Comparison of ENCODE assay signal across 9 mouse cellular contexts in genomic region chr4:131826905-131827304, GRCm38 (mm10). TPM values are rescaled to one million over a fixed set of nuclear protein-coding genes. Genes with fewer than 3 reads are reported as not detected.
DNase-seq lines count a peak whose midpoint lies in the region; ATAC-seq and TF ChIP-seq lines count a peak whose summit lies in the region.
"Had no signal": no experiment of that assay in that cellular context is flagged by ENCODE, and none has a peak within 500 bp of the region (broad histone marks: within the 10 kb centered on the region; RNA-seq: fewer than 3 reads in every experiment).

No protein-coding gene starts in this region.

- intact Hi-C loops in left cerebral cortex, postnatal 4 days (cut with DNase I) = no loop called here

- H3K4me2 ChIP-seq in forebrain, embryonic 15.5 days (replicated peaks) = no peak overlapping the region
- H3K4me2 ChIP-seq in hindbrain, postnatal 0 days (ENCODE audit: low read depth, low read length) = no peak overlapping the region
- no peak overlapping the region for H3K4me2 ChIP-seq in midbrain, embryonic 11.5 days

- no peak for ATAC-seq in forebrain, embryonic 15.5 days (replicated peaks)
- no peak; the same call in 1 of the 2 replicates for ATAC-seq in hindbrain, postnatal 0 days
- ATAC-seq in midbrain, embryonic 11.5 days (ENCODE audit: low FRiP score) = peak; percentile 81
- ATAC-seq in granulocyte monocyte progenitor cell, adult 5-6 weeks (replicated peaks; ENCODE audit: poor library complexity, severe bottlenecking) = no peak

- peaks cover 76% of the 10 kb centered on the region for H3K4me1 ChIP-seq in forebrain, embryonic 10.5 days
- peaks cover 26% of the 10 kb centered on the region for H3K4me1 ChIP-seq in forebrain, embryonic 15.5 days
- H3K4me1 ChIP-seq in hindbrain, postnatal 0 days (ENCODE audit: insufficient read depth, low read length) = peaks cover 6% of the 10 kb centered on the region; the same call in 1 of the 2 replicates
- H3K4me1 ChIP-seq in midbrain, embryonic 11.5 days (ENCODE audit: control insufficient read depth, insufficient read depth, low read length) = peaks cover 20% of the 10 kb centered on the region

- H3K36me3 ChIP-seq in forebrain, embryonic 10.5 days (replicated peaks) = peaks cover 9% of the 10 kb centered on the region
- H3K36me3 ChIP-seq in forebrain, embryonic 15.5 days = 0 out of 2 replicates have a peak, but pooled peaks cover 2% of the 10 kb centered on the region
- no peaks in the 10 kb centered on the region for H3K36me3 ChIP-seq in hindbrain, postnatal 0 days (ENCODE audit: insufficient read depth, low read length)
- no peaks in the 10 kb centered on the region for H3K36me3 ChIP-seq in midbrain, embryonic 11.5 days (ENCODE audit: control insufficient read depth, insufficient read depth, low read length)

- no peaks in the 10 kb centered on the region; the same call in 1 of the 2 replicates for H3K27me3 ChIP-seq in forebrain, embryonic 10.5 days (ENCODE audit: poor library complexity, severe bottlenecking)
- no peaks in the 10 kb centered on the region for H3K27me3 ChIP-seq in forebrain, embryonic 15.5 days
- H3K27me3 ChIP-seq in hindbrain, postnatal 0 days (ENCODE audit: insufficient read depth, low read length) = no peaks in the 10 kb centered on the region
- H3K27me3 ChIP-seq in midbrain, embryonic 11.5 days (ENCODE audit: control insufficient read depth, insufficient read depth, low read length) = no peaks in the 10 kb centered on the region; the same call in 1 of the 2 replicates

- DNase-seq in forebrain, embryonic 10.5 days (ENCODE audit: extremely low spot score, low spot score) = peak; percentile 76
- DNase-seq in ZHBTc4 (ENCODE audit: low read depth, low spot score) = peak; percentile 23
- peak; percentile 46 for DNase-seq in hindbrain, postnatal 0 days (ENCODE audit: low spot score)
- peak; percentile 95 for DNase-seq in midbrain, embryonic 11.5 days (ENCODE audit: low spot score, missing footprints)
- DNase-seq in left cerebral cortex, postnatal 4 days = no peak
- no peak for DNase-seq in spleen, postnatal 14 days (ENCODE audit: low spot score in 2 of 2)

- H3K9ac ChIP-seq in forebrain, embryonic 15.5 days (replicated peaks) = no peak overlapping the region
- H3K9ac ChIP-seq in hindbrain, postnatal 0 days (replicated peaks; ENCODE audit: low read length) = no peak overlapping the region
- no peak overlapping the region for H3K9ac ChIP-seq in midbrain, embryonic 11.5 days (ENCODE audit: low read length)

- H3K9me3 ChIP-seq in forebrain, embryonic 10.5 days = no peaks in the 10 kb centered on the region
- no peaks in the 10 kb centered on the region for H3K9me3 ChIP-seq in forebrain, embryonic 15.5 days
- H3K9me3 ChIP-seq in hindbrain, postnatal 0 days (ENCODE audit: low read length) = no peaks in the 10 kb centered on the region
- no peaks in the 10 kb centered on the region for H3K9me3 ChIP-seq in midbrain, embryonic 11.5 days (ENCODE audit: control insufficient read depth, low read length)

- no peak for TF ChIP-seq CTCF in hindbrain, postnatal 0 days (IDR thresholded peaks at IDR 0.05; ENCODE audit: low read depth)

- peak overlapping the region; percentile 79 for H3K27ac ChIP-seq in forebrain, embryonic 10.5 days
- H3K27ac ChIP-seq in forebrain, embryonic 15.5 days (replicated peaks) = no peak overlapping the region
- no peak overlapping the region for H3K27ac ChIP-seq in hindbrain, postnatal 0 days
- H3K27ac ChIP-seq in midbrain, embryonic 11.5 days (ENCODE audit: low read depth, low read length) = no peak overlapping the region

- WGBS in forebrain, embryonic 10.5 days = 4% methylated on average over 6 of the region's 6 CpGs
- WGBS in forebrain, embryonic 15.5 days = 8% methylated on average over 6 of the region's 6 CpGs
- WGBS in hindbrain, postnatal 0 days = 11% methylated on average over 6 of the region's 6 CpGs
- 5% methylated on average over 6 of the region's 6 CpGs for WGBS in midbrain, embryonic 11.5 days

- peak overlapping the region; percentile 26 for H3K4me3 ChIP-seq in forebrain, embryonic 10.5 days
- H3K4me3 ChIP-seq in forebrain, embryonic 15.5 days = no peak overlapping the region
- H3K4me3 ChIP-seq in hindbrain, postnatal 0 days (ENCODE audit: low read length) = no peak overlapping the region
- no peak overlapping the region for H3K4me3 ChIP-seq in midbrain, embryonic 11.5 days (ENCODE audit: low read depth, low read length)
- H3K4me3 ChIP-seq: erythroblast, embryonic 14.5 days had no signal

RNA-seq across cellular contexts. Expression of gene Ptpru, which starts 11.2 kb away (rescaled TPM):
- 26.5 and 27.0 TPM in 2 replicates for polyA plus RNA-seq in forebrain, embryonic 10.5 days (2016; fragmentation: Nextera tagmentation; extraction: Ambion mirVana)
- 23.9 and 25.2 TPM in 2 replicates for polyA plus RNA-seq in forebrain, embryonic 15.5 days (2015; fragmentation: Nextera tagmentation; extraction: Ambion mirVana)
- total RNA-seq in hindbrain, postnatal 0 days (2014; rRNA removed) = 31.2 and 35.9 TPM in 2 replicates
- polyA plus RNA-seq in hindbrain, postnatal 0 days (2015; fragmentation: Nextera tagmentation; extraction: Ambion mirVana) = 17.3 and 20.0 TPM in 2 replicates
- 9.6 and 11.4 TPM in 2 replicates for polyA plus RNA-seq in midbrain, embryonic 11.5 days (2014; fragmentation: Nextera tagmentation; extraction: Ambion mirVana)
- total RNA-seq in granulocyte monocyte progenitor cell, adult 5-6 weeks (2014; fragmentation: Nextera tagmentation) = 7.7 and 13.9 TPM in 2 replicates
- 4.1 and 4.2 TPM in 2 replicates for total RNA-seq in granulocyte monocyte progenitor cell, adult 5-6 weeks (2017)
- total RNA-seq in left cerebral cortex, postnatal 4 days (2021) = 10 to 100 TPM; 44.0 to 54.1 TPM

RNA-seq across cellular contexts. Expression of gene Mecr, which starts 16.4 kb away (rescaled TPM):
- polyA plus RNA-seq in forebrain, embryonic 10.5 days (2016; fragmentation: Nextera tagmentation; extraction: Ambion mirVana) = 57.6 and 60.2 TPM in 2 replicates
- polyA plus RNA-seq in forebrain, embryonic 15.5 days (2015; fragmentation: Nextera tagmentation; extraction: Ambion mirVana) = 40.2 and 41.2 TPM in 2 replicates
- total RNA-seq in hindbrain, postnatal 0 days (2014; rRNA removed) = 21.5 and 30.8 TPM in 2 replicates
- 33.8 TPM in 2 replicates for polyA plus RNA-seq in hindbrain, postnatal 0 days (2015; fragmentation: Nextera tagmentation; extraction: Ambion mirVana)
- polyA plus RNA-seq in midbrain, embryonic 11.5 days (2014; fragmentation: Nextera tagmentation; extraction: Ambion mirVana) = 39.8 and 40.3 TPM in 2 replicates
- 40.0 and 68.6 TPM in 2 replicates for total RNA-seq in granulocyte monocyte progenitor cell, adult 5-6 weeks (2014; fragmentation: Nextera tagmentation)
- 28.4 and 36.2 TPM in 2 replicates for total RNA-seq in granulocyte monocyte progenitor cell, adult 5-6 weeks (2017)
- 10 to 100 TPM; 36.9 to 38.2 TPM for total RNA-seq in left cerebral cortex, postnatal 4 days (2021)

RNA-seq across cellular contexts. Expression of gene Srsf4, which starts 46.5 kb away (rescaled TPM):
- 152 and 155 TPM in 2 replicates for polyA plus RNA-seq in forebrain, embryonic 10.5 days (2016; fragmentation: Nextera tagmentation; extraction: Ambion mirVana)
- polyA plus RNA-seq in forebrain, embryonic 15.5 days (2015; fragmentation: Nextera tagmentation; extraction: Ambion mirVana) = 154 and 159 TPM in 2 replicates
- 25.9 and 28.3 TPM in 2 replicates for total RNA-seq in hindbrain, postnatal 0 days (2014; rRNA removed)
- 76.0 and 86.0 TPM in 2 replicates for polyA plus RNA-seq in hindbrain, postnatal 0 days (2015; fragmentation: Nextera tagmentation; extraction: Ambion mirVana)
- polyA plus RNA-seq in midbrain, embryonic 11.5 days (2014; fragmentation: Nextera tagmentation; extraction: Ambion mirVana) = 144 and 157 TPM in 2 replicates
- 62.0 and 78.5 TPM in 2 replicates for total RNA-seq in granulocyte monocyte progenitor cell, adult 5-6 weeks (2014; fragmentation: Nextera tagmentation)
- total RNA-seq in granulocyte monocyte progenitor cell, adult 5-6 weeks (2017) = 66.8 and 72.4 TPM in 2 replicates
- total RNA-seq in left cerebral cortex, postnatal 4 days (2021) = 10 to 100 TPM; 87.7 to 90.4 TPM

Comparison
In these comparisons a context has a peak if more than half of its experiments do, and no peak if none do; other contexts are left out.
1. DNase-seq: peak in forebrain, embryonic 10.5 days (single experiment), ZHBTc4 (single experiment), hindbrain, postnatal 0 days (single experiment) and midbrain, embryonic 11.5 days (single experiment); none in left cerebral cortex, postnatal 4 days (single experiment) and spleen, postnatal 14 days (0 of 2).